Comparison of ENCODE assay signal across 20 mouse cellular contexts in genomic region chr6:88843781-88844725, GRCm38 (mm10). TPM values are rescaled to one million over a fixed set of nuclear protein-coding genes. Genes with fewer than 3 reads are reported as not detected.
A peak's percentile ranks its signal among the peaks of the same experiment; 100 is the strongest.
DNase-seq lines count a peak whose midpoint lies in the region; ATAC-seq and TF ChIP-seq lines count a peak whose summit lies in the region.
"Had no signal": no experiment of that assay in that cellular context is flagged by ENCODE, and none has a peak within 500 bp of the region (broad histone marks: within the 10 kb centered on the region; RNA-seq: fewer than 3 reads in every experiment).

No protein-coding gene starts in this region.

- H3K4me3 ChIP-seq in forebrain, embryonic 15.5 days, result no peak overlapping the region
- no peak overlapping the region for H3K4me3 ChIP-seq in forebrain, embryonic 16.5 days (replicated peaks; ENCODE audit: low read length)
- H3K4me3 ChIP-seq in hindbrain, embryonic 13.5 days, result no peak overlapping the region
- H3K4me3 ChIP-seq in hindbrain, embryonic 16.5 days (ENCODE audit: low read length), result no peak overlapping the region
- H3K4me3 ChIP-seq in midbrain, embryonic 10.5 days, result 0 out of 2 replicates have a peak overlapping the region, but pooled peaks have one; percentile 79
- H3K4me3 ChIP-seq in midbrain, postnatal 0 days (ENCODE audit: low read depth, low read length), result no peak overlapping the region
- no peak overlapping the region for H3K4me3 ChIP-seq in neural tube, embryonic 15.5 days (replicated peaks)

- DNase-seq in midbrain, embryonic 10.5 days (ENCODE audit: low spot score), result no peak
- no peak for DNase-seq in midbrain, postnatal 0 days (ENCODE audit: low spot score)
- DNase-seq in frontal cortex, postnatal 14 days (ENCODE audit: low spot score in 2 of 2), result no peak
- DNase-seq: adrenal gland, adult 2 months; kidney, postnatal 4 days; layer of hippocampus, adult 9-11 months; right cerebral cortex, postnatal 25 days; thymus, adult 2 months had no signal

- WGBS in forebrain, embryonic 15.5 days, result 77% methylated on average over 9 of the region's 9 CpGs
- 80% methylated on average over 9 of the region's 9 CpGs for WGBS in forebrain, embryonic 16.5 days
- WGBS in hindbrain, embryonic 13.5 days, result 78% methylated on average over 9 of the region's 9 CpGs
- 81% methylated on average over 9 of the region's 9 CpGs for WGBS in hindbrain, embryonic 16.5 days
- WGBS in midbrain, embryonic 10.5 days, result 80% methylated on average over 9 of the region's 9 CpGs
- 75% methylated on average over 9 of the region's 9 CpGs for WGBS in midbrain, postnatal 0 days
- WGBS in neural tube, embryonic 15.5 days, result 81% methylated on average over 9 of the region's 9 CpGs

- no peak for TF ChIP-seq CTCF in midbrain, postnatal 0 days (IDR thresholded peaks at IDR 0.05)

- no peak overlapping the region for H3K4me2 ChIP-seq in forebrain, embryonic 15.5 days (replicated peaks)
- H3K4me2 ChIP-seq in forebrain, embryonic 16.5 days (ENCODE audit: low read length), result no peak overlapping the region
- no peak overlapping the region for H3K4me2 ChIP-seq in hindbrain, embryonic 13.5 days
- no peak overlapping the region for H3K4me2 ChIP-seq in hindbrain, embryonic 16.5 days (ENCODE audit: low read length)
- H3K4me2 ChIP-seq in midbrain, postnatal 0 days (ENCODE audit: low read depth, low read length, poor library complexity, severe bottlenecking), result no peak overlapping the region
- peak overlapping the region; percentile 82; the same call in 1 of the 2 replicates for H3K4me2 ChIP-seq in neural tube, embryonic 15.5 days

- H3K9me3 ChIP-seq in forebrain, embryonic 15.5 days, result no peaks in the 10 kb centered on the region
- no peaks in the 10 kb centered on the region for H3K9me3 ChIP-seq in forebrain, embryonic 16.5 days (ENCODE audit: control insufficient read depth, low read length)
- no peaks in the 10 kb centered on the region for H3K9me3 ChIP-seq in hindbrain, embryonic 13.5 days
- no peaks in the 10 kb centered on the region for H3K9me3 ChIP-seq in hindbrain, embryonic 16.5 days (ENCODE audit: control insufficient read depth, low read length)
- no peaks in the 10 kb centered on the region for H3K9me3 ChIP-seq in midbrain, embryonic 10.5 days (replicated peaks)
- no peaks in the 10 kb centered on the region for H3K9me3 ChIP-seq in midbrain, postnatal 0 days (ENCODE audit: low read length)
- H3K9me3 ChIP-seq in neural tube, embryonic 15.5 days (replicated peaks), result no peaks in the 10 kb centered on the region
- H3K9me3 ChIP-seq: embryonic facial prominence, embryonic 12.5 days; heart, embryonic 12.5 days; kidney, embryonic 15.5 days; limb, embryonic 10.5 days had no signal

- H3K4me1 ChIP-seq in forebrain, embryonic 15.5 days, result peaks cover 21% of the 10 kb centered on the region
- peaks cover 20% of the 10 kb centered on the region for H3K4me1 ChIP-seq in forebrain, embryonic 16.5 days (replicated peaks; ENCODE audit: control insufficient read depth, insufficient read depth, low read length)
- peaks cover 32% of the 10 kb centered on the region for H3K4me1 ChIP-seq in hindbrain, embryonic 13.5 days (replicated peaks)
- peaks cover 20% of the 10 kb centered on the region for H3K4me1 ChIP-seq in hindbrain, embryonic 16.5 days (ENCODE audit: control insufficient read depth, insufficient read depth, low read depth, low read length)
- peaks cover 28% of the 10 kb centered on the region for H3K4me1 ChIP-seq in midbrain, embryonic 10.5 days
- H3K4me1 ChIP-seq in midbrain, postnatal 0 days (ENCODE audit: insufficient read depth, low read length), result peaks cover 7% of the 10 kb centered on the region
- peaks cover 38% of the 10 kb centered on the region for H3K4me1 ChIP-seq in neural tube, embryonic 15.5 days

- peaks cover 44% of the 10 kb centered on the region for H3K36me3 ChIP-seq in forebrain, embryonic 15.5 days
- peaks cover 27% of the 10 kb centered on the region for H3K36me3 ChIP-seq in forebrain, embryonic 16.5 days (ENCODE audit: control insufficient read depth, insufficient read depth)
- peaks cover 64% of the 10 kb centered on the region for H3K36me3 ChIP-seq in hindbrain, embryonic 13.5 days
- peaks cover 28% of the 10 kb centered on the region for H3K36me3 ChIP-seq in hindbrain, embryonic 16.5 days (ENCODE audit: control insufficient read depth, insufficient read depth, low read length)
- H3K36me3 ChIP-seq in midbrain, embryonic 10.5 days, result peaks cover 32% of the 10 kb centered on the region
- H3K36me3 ChIP-seq in midbrain, postnatal 0 days (ENCODE audit: insufficient read depth, low read length), result peaks cover 49% of the 10 kb centered on the region
- peaks cover 49% of the 10 kb centered on the region for H3K36me3 ChIP-seq in neural tube, embryonic 15.5 days

- H3K9ac ChIP-seq in forebrain, embryonic 15.5 days (replicated peaks), result no peak overlapping the region
- H3K9ac ChIP-seq in forebrain, embryonic 16.5 days (replicated peaks; ENCODE audit: low read depth, low read length), result no peak overlapping the region
- peak overlapping the region; percentile 46; the same call in 1 of the 2 replicates for H3K9ac ChIP-seq in hindbrain, embryonic 13.5 days
- no peak overlapping the region for H3K9ac ChIP-seq in hindbrain, embryonic 16.5 days (ENCODE audit: low read depth, low read length)
- no peak overlapping the region for H3K9ac ChIP-seq in midbrain, postnatal 0 days (replicated peaks; ENCODE audit: low read length, poor library complexity, severe bottlenecking)
- H3K9ac ChIP-seq in neural tube, embryonic 15.5 days (replicated peaks), result no peak overlapping the region

- 0 out of 2 replicates have a peak overlapping the region, but pooled peaks have one; percentile 3 for H3K27ac ChIP-seq in forebrain, embryonic 15.5 days (replicated peaks)
- no peak overlapping the region for H3K27ac ChIP-seq in forebrain, embryonic 16.5 days (ENCODE audit: low read length)
- H3K27ac ChIP-seq in hindbrain, embryonic 13.5 days, result peak overlapping the region; percentile 89; the same call in 1 of the 2 replicates
- H3K27ac ChIP-seq in hindbrain, embryonic 16.5 days (ENCODE audit: low read depth, low read length), result no peak overlapping the region
- no peak overlapping the region; the same call in 1 of the 2 replicates for H3K27ac ChIP-seq in midbrain, embryonic 10.5 days (replicated peaks)
- no peak overlapping the region for H3K27ac ChIP-seq in midbrain, postnatal 0 days (ENCODE audit: low read depth, low read length)
- 0 out of 2 replicates have a peak overlapping the region, but pooled peaks have one; percentile 9 for H3K27ac ChIP-seq in neural tube, embryonic 15.5 days (replicated peaks)
- H3K27ac ChIP-seq: liver, embryonic 14.5 days had no signal

- H3K27me3 ChIP-seq in forebrain, embryonic 15.5 days, result no peaks in the 10 kb centered on the region
- H3K27me3 ChIP-seq in forebrain, embryonic 16.5 days (replicated peaks; ENCODE audit: control insufficient read depth, insufficient read depth, low read length), result no peaks in the 10 kb centered on the region
- H3K27me3 ChIP-seq in hindbrain, embryonic 13.5 days, result no peaks in the 10 kb centered on the region
- no peaks in the 10 kb centered on the region for H3K27me3 ChIP-seq in hindbrain, embryonic 16.5 days (replicated peaks; ENCODE audit: control insufficient read depth, insufficient read depth, low read length)
- peaks cover 8% of the 10 kb centered on the region; the same call in 1 of the 2 replicates for H3K27me3 ChIP-seq in midbrain, embryonic 10.5 days (ENCODE audit: low read depth, poor library complexity, severe bottlenecking)
- H3K27me3 ChIP-seq in midbrain, postnatal 0 days (ENCODE audit: insufficient read depth, low read length), result no peaks in the 10 kb centered on the region
- no peaks in the 10 kb centered on the region for H3K27me3 ChIP-seq in neural tube, embryonic 15.5 days (replicated peaks)
- H3K27me3 ChIP-seq: embryonic facial prominence, embryonic 12.5 days; heart, embryonic 12.5 days; kidney, embryonic 15.5 days had no signal

- ATAC-seq in forebrain, embryonic 15.5 days (replicated peaks), result no peak
- no peak for ATAC-seq in forebrain, embryonic 16.5 days
- no peak for ATAC-seq in hindbrain, embryonic 13.5 days (ENCODE audit: low FRiP score)
- ATAC-seq in hindbrain, embryonic 16.5 days, result no peak
- no peak for ATAC-seq in midbrain, postnatal 0 days (ENCODE audit: low FRiP score)
- no peak for ATAC-seq in neural tube, embryonic 15.5 days (ENCODE audit: low FRiP score)
- ATAC-seq: forebrain, embryonic 14.5 days; intestine, embryonic 16.5 days had no signal

RNA-seq across cellular contexts. Expression of gene Abtb1, which starts 2.3 kb away (rescaled TPM):
- polyA plus RNA-seq in forebrain, embryonic 15.5 days (2015; fragmentation: Nextera tagmentation; extraction: Ambion mirVana), result 37.6 and 40.0 TPM in 2 replicates
- polyA plus RNA-seq in forebrain, embryonic 16.5 days (2015; fragmentation: Nextera tagmentation; extraction: Ambion mirVana), result 44.7 and 47.0 TPM in 2 replicates
- polyA plus RNA-seq in hindbrain, embryonic 13.5 days (2015; fragmentation: Nextera tagmentation; extraction: Ambion mirVana), result 36.3 and 38.2 TPM in 2 replicates
- polyA plus RNA-seq in hindbrain, embryonic 16.5 days (2015; fragmentation: Nextera tagmentation; extraction: Ambion mirVana), result 37.7 and 39.4 TPM in 2 replicates
- 22.5 and 26.3 TPM in 2 replicates for polyA plus RNA-seq in midbrain, embryonic 10.5 days (2016; fragmentation: Nextera tagmentation; extraction: Ambion mirVana)
- 60.2 and 65.7 TPM in 2 replicates for total RNA-seq in midbrain, postnatal 0 days (2014; rRNA removed)
- polyA plus RNA-seq in midbrain, postnatal 0 days (2015; fragmentation: Nextera tagmentation; extraction: Ambion mirVana), result 29.2 and 34.9 TPM in 2 replicates
- 42.4 and 45.4 TPM in 2 replicates for polyA plus RNA-seq in neural tube, embryonic 15.5 days (2015; fragmentation: Nextera tagmentation; extraction: Ambion mirVana)

RNA-seq across cellular contexts. Expression of gene Podxl2, which starts 30.8 kb away (rescaled TPM):
- polyA plus RNA-seq in forebrain, embryonic 15.5 days (2015; fragmentation: Nextera tagmentation; extraction: Ambion mirVana), result 590 and 608 TPM in 2 replicates
- polyA plus RNA-seq in forebrain, embryonic 16.5 days (2015; fragmentation: Nextera tagmentation; extraction: Ambion mirVana), result 592 and 647 TPM in 2 replicates
- 546 and 595 TPM in 2 replicates for polyA plus RNA-seq in hindbrain, embryonic 13.5 days (2015; fragmentation: Nextera tagmentation; extraction: Ambion mirVana)
- 553 and 621 TPM in 2 replicates for polyA plus RNA-seq in hindbrain, embryonic 16.5 days (2015; fragmentation: Nextera tagmentation; extraction: Ambion mirVana)
- 69.4 and 117 TPM in 2 replicates for polyA plus RNA-seq in midbrain, embryonic 10.5 days (2016; fragmentation: Nextera tagmentation; extraction: Ambion mirVana)
- 883 and 1,011 TPM in 2 replicates for total RNA-seq in midbrain, postnatal 0 days (2014; rRNA removed)
- 727 and 776 TPM in 2 replicates for polyA plus RNA-seq in midbrain, postnatal 0 days (2015; fragmentation: Nextera tagmentation; extraction: Ambion mirVana)
- 504 and 640 TPM in 2 replicates for polyA plus RNA-seq in neural tube, embryonic 15.5 days (2015; fragmentation: Nextera tagmentation; extraction: Ambion mirVana)

RNA-seq across cellular contexts. Expression of gene Mcm2, which starts 54.5 kb away (rescaled TPM):
- polyA plus RNA-seq in forebrain, embryonic 15.5 days (2015; fragmentation: Nextera tagmentation; extraction: Ambion mirVana), result 70.0 and 75.2 TPM in 2 replicates
- polyA plus RNA-seq in forebrain, embryonic 16.5 days (2015; fragmentation: Nextera tagmentation; extraction: Ambion mirVana), result 60.2 and 64.6 TPM in 2 replicates
- polyA plus RNA-seq in hindbrain, embryonic 13.5 days (2015; fragmentation: Nextera tagmentation; extraction: Ambion mirVana), result 43.0 and 43.7 TPM in 2 replicates
- polyA plus RNA-seq in hindbrain, embryonic 16.5 days (2015; fragmentation: Nextera tagmentation; extraction: Ambion mirVana), result 27.3 and 35.0 TPM in 2 replicates
- polyA plus RNA-seq in midbrain, embryonic 10.5 days (2016; fragmentation: Nextera tagmentation; extraction: Ambion mirVana), result 290 and 301 TPM in 2 replicates
- 11.4 and 16.2 TPM in 2 replicates for total RNA-seq in midbrain, postnatal 0 days (2014; rRNA removed)
- 7.6 and 7.7 TPM in 2 replicates for polyA plus RNA-seq in midbrain, postnatal 0 days (2015; fragmentation: Nextera tagmentation; extraction: Ambion mirVana)
- polyA plus RNA-seq in neural tube, embryonic 15.5 days (2015; fragmentation: Nextera tagmentation; extraction: Ambion mirVana), result 20.5 and 52.5 TPM in 2 replicates

RNA-seq across cellular contexts. Expression of gene Tpra1, which starts 58.0 kb away (rescaled TPM):
- polyA plus RNA-seq in forebrain, embryonic 15.5 days (2015; fragmentation: Nextera tagmentation; extraction: Ambion mirVana), result 61.5 and 64.1 TPM in 2 replicates
- polyA plus RNA-seq in forebrain, embryonic 16.5 days (2015; fragmentation: Nextera tagmentation; extraction: Ambion mirVana), result 56.9 and 70.0 TPM in 2 replicates
- polyA plus RNA-seq in hindbrain, embryonic 13.5 days (2015; fragmentation: Nextera tagmentation; extraction: Ambion mirVana), result 73.6 and 78.8 TPM in 2 replicates
- polyA plus RNA-seq in hindbrain, embryonic 16.5 days (2015; fragmentation: Nextera tagmentation; extraction: Ambion mirVana), result 92.3 and 94.7 TPM in 2 replicates
- polyA plus RNA-seq in midbrain, embryonic 10.5 days (2016; fragmentation: Nextera tagmentation; extraction: Ambion mirVana), result 56.0 and 57.6 TPM in 2 replicates
- total RNA-seq in midbrain, postnatal 0 days (2014; rRNA removed), result 65.7 and 69.7 TPM in 2 replicates
- polyA plus RNA-seq in midbrain, postnatal 0 days (2015; fragmentation: Nextera tagmentation; extraction: Ambion mirVana), result 52.7 and 67.5 TPM in 2 replicates
- polyA plus RNA-seq in neural tube, embryonic 15.5 days (2015; fragmentation: Nextera tagmentation; extraction: Ambion mirVana), result 88.1 and 91.7 TPM in 2 replicates

Comparison
In these comparisons a context has a peak if more than half of its experiments do, and no peak if none do; other contexts are left out.
1. H3K27ac ChIP-seq: peak in forebrain, embryonic 15.5 days (single experiment), hindbrain, embryonic 13.5 days (single experiment) and neural tube, embryonic 15.5 days (single experiment); none in forebrain, embryonic 16.5 days (single experiment), hindbrain, embryonic 16.5 days (single experiment), midbrain, embryonic 10.5 days (single experiment) and midbrain, postnatal 0 days (single experiment).